Mouse (Mus musculus): ENCODE data around the gene Rhoq.

The Rhoq gene

GRCm38 (mm10) chr17:87011301-87012019 lies 48.6 kb downstream of the Rhoq start:
- DNase-seq: no peak

GRCm38 (mm10) chr17:87019692-87020091 lies 56.8 kb downstream of the Rhoq start:
- DNase-seq: no peak

GRCm38 (mm10) chr17:87024491-87025242 lies 61.8 kb downstream of the Rhoq start:
- no peak for DNase-seq

GRCm38 (mm10) chr17:87025269-87025949 lies 62.5 kb downstream of the Rhoq start, which contains the start of the genes Pigf and Cript:
Gene Pigf (minus strand): TSS chr17:87025406.
Gene Cript (plus strand): TSS chr17:87025550.
- peak; percentile 99 for DNase-seq

- DNase-seq: peak; percentile 60
Observed at GRCm38 (mm10) chr17:87036141-87037073, 73.5 kb downstream of the Rhoq start.

GRCm38 (mm10) chr17:87038496-87038895 lies 75.6 kb downstream of the Rhoq start:
- no peak for DNase-seq

GRCm38 (mm10) chr17:87041739-87042138 lies 78.9 kb downstream of the Rhoq start:
- no peak for DNase-seq

- DNase-seq: peak; percentile 96
Observed at GRCm38 (mm10) chr17:87044364-87044763, 81.5 kb downstream of the Rhoq start.

GRCm38 (mm10) chr17:87044796-87045195 lies 81.9 kb downstream of the Rhoq start:
- no peak for DNase-seq
